Mouse (Mus musculus) stomach, postnatal 0 days (tissue): Measurements from ENCODE around the gene Ints12. TPM values are rescaled to one million over a fixed set of nuclear protein-coding genes. Genes with fewer than 3 reads are reported as not detected.

Experiments
- ATAC-seq: fragments of 200-750 bp; cut with Nextera tagmentation; 2 replicates; pipeline ENCODE4 v1.8.0; 2017; ENCODE audit not compliant: low FRiP score, low TSS enrichment
- DNase-seq: peaks from one replicate; pipeline ENCODE4 v3.0.0-alpha.2; 2016; ENCODE audit warnings: low spot score
- H3K27ac ChIP-seq: fragments of 300-500 bp; sonication (generic); replicated peaks from 2 replicates; pipeline ENCODE4 v1.5.1; 2014; ENCODE audit warnings: mild to moderate bottlenecking, control low read depth
- H3K27me3 ChIP-seq: fragments of 300-500 bp; sonication (generic); 2 replicates; pipeline ENCODE4 v1.6.1; 2014; ENCODE audit warnings: low read length; ENCODE audit not compliant: control insufficient read depth, insufficient read depth
- H3K36me3 ChIP-seq: fragments of 300-500 bp; sonication (generic); 2 replicates; pipeline ENCODE4 v1.6.1; 2014; ENCODE audit warnings: low read length, mixed read lengths; ENCODE audit not compliant: control insufficient read depth, insufficient read depth
- H3K4me1 ChIP-seq: fragments of 300-500 bp; sonication (generic); replicated peaks from 2 replicates; pipeline ENCODE4 v1.6.1; 2014; ENCODE audit warnings: antibody characterized with exemption; ENCODE audit not compliant: control insufficient read depth, insufficient read depth
- H3K4me2 ChIP-seq: fragments of 300-500 bp; sonication (generic); replicated peaks from 2 replicates; pipeline ENCODE4 v1.6.1; 2014; ENCODE audit warnings: low read depth, mild to moderate bottlenecking, control low read depth, moderate library complexity
- H3K4me3 ChIP-seq: fragments of 300-500 bp; sonication (generic); 2 replicates; pipeline ENCODE4 v1.5.1; 2014; ENCODE audit warnings: low read depth, low read length, control low read depth
- H3K9ac ChIP-seq: fragments of 300-500 bp; sonication (generic); 2 replicates; pipeline ENCODE4 v1.6.1; 2014; ENCODE audit warnings: mild to moderate bottlenecking, low read length, control low read depth, mixed read lengths
- H3K9me3 ChIP-seq: fragments of 300-500 bp; sonication (generic); 2 replicates; pipeline ENCODE4 v1.6.1; 2016; ENCODE audit warnings: low read length; ENCODE audit not compliant: control insufficient read depth
- CTCF ChIP-seq: IDR thresholded peaks from 2 replicates; pipeline ENCODE4 v1.5.1; 2016; ENCODE audit warnings: antibody characterized with exemption, low read depth, mild to moderate bottlenecking, moderate library complexity
- EP300 ChIP-seq: optimal IDR thresholded peaks from 2 replicates; pipeline ENCODE3; 2016; ENCODE audit warnings: antibody characterized with exemption
- WGBS: fragments of 180-500 bp; shearing (Covaris S2); extraction: QIAGEN DNeasy Blood & Tissue Kit; methylation state at CpG from one replicate; pipeline ENCODE4 v1.1.7; 2014; 5-methylcytosine and 5-hydroxymethylcytosine counted together
- polyA plus RNA-seq: library from polyadenylated mRNA; unstranded; fragments of >200 nt; fragmentation: Nextera tagmentation; extraction: Ambion mirVana; gene quantifications from 2 replicates; pipeline ENCODE4 v1.2.1, GENCODE M21; 2015

Gene Ints12
- polyA plus RNA-seq, 1 experiment from 2014 or later: 14.2 TPM

- no peaks in the 10 kb centered on the region for H3K9me3 ChIP-seq
- no peak for ATAC-seq
- WGBS: 88% methylated on average over 4 of the region's 4 CpGs
- H3K4me3 ChIP-seq: no peak overlapping the region
- H3K4me1 ChIP-seq: no peaks in the 10 kb centered on the region
- H3K27ac ChIP-seq: no peak overlapping the region
- no peak for TF ChIP-seq CTCF
- no peak for TF ChIP-seq EP300
- H3K9ac ChIP-seq: no peak overlapping the region
- no peaks in the 10 kb centered on the region for H3K27me3 ChIP-seq
- H3K4me2 ChIP-seq: no peak overlapping the region
- H3K36me3 ChIP-seq: peaks cover 12% of the 10 kb centered on the region
- no peak for DNase-seq
Observed at GRCm38 (mm10) chr3:133109844-133110243, 18.2 kb downstream of the Ints12 start.

- Histone ChIP-seq H3K4me2 (no peak overlapping the region), H3K9ac (no peak overlapping the region), H3K9me3 (no peaks in the 10 kb centered on the region), H3K4me3 (no peak overlapping the region), H3K4me1 (no peaks in the 10 kb centered on the region), H3K27me3 (no peaks in the 10 kb centered on the region), H3K36me3 (peaks cover 9% of the 10 kb centered on the region), H3K27ac (no peak overlapping the region)
- TF ChIP-seq EP300 (no peak), CTCF (peak; percentile 77)
- WGBS: 39% methylated on average over 2 of the region's 2 CpGs
- ATAC-seq: no peak
- peak; percentile 22 for DNase-seq
Observed at GRCm38 (mm10) chr3:133111741-133112140, 20.1 kb downstream of the Ints12 start.

GRCm38 (mm10) chr3:133113281-133113680 is 21.6 kb downstream of the Ints12 start:
- Histone ChIP-seq H3K4me1 (no peaks in the 10 kb centered on the region), H3K36me3 (0 out of 2 replicates have a peak, but pooled peaks cover 5% of the 10 kb centered on the region), H3K27me3 (no peaks in the 10 kb centered on the region), H3K4me3 (no peak overlapping the region), H3K4me2 (no peak overlapping the region), H3K9me3 (no peaks in the 10 kb centered on the region), H3K27ac (no peak overlapping the region), H3K9ac (no peak overlapping the region)
- no peak for TF ChIP-seq CTCF
- TF ChIP-seq EP300: no peak
- 41% methylated on average over 1 of the region's 1 CpGs for WGBS
- ATAC-seq (no peak), DNase-seq (no peak)

- no peak for ATAC-seq
- H3K4me1 ChIP-seq: no peaks in the 10 kb centered on the region
- H3K9me3 ChIP-seq: no peaks in the 10 kb centered on the region
- H3K4me2 ChIP-seq: no peak overlapping the region
- H3K9ac ChIP-seq: no peak overlapping the region
- 93% methylated on average over 5 of the region's 5 CpGs for WGBS
- H3K4me3 ChIP-seq: no peak overlapping the region
- no peak for TF ChIP-seq CTCF
- TF ChIP-seq EP300: no peak
- no peaks in the 10 kb centered on the region for H3K36me3 ChIP-seq
- no peaks in the 10 kb centered on the region for H3K27me3 ChIP-seq
- no peak overlapping the region for H3K27ac ChIP-seq
- DNase-seq: no peak
Observed at GRCm38 (mm10) chr3:133131372-133131771, 39.7 kb downstream of the Ints12 start.

- Histone ChIP-seq H3K4me3 (no peak overlapping the region), H3K4me1 (no peaks in the 10 kb centered on the region), H3K36me3 (no peaks in the 10 kb centered on the region), H3K9ac (no peak overlapping the region), H3K9me3 (no peaks in the 10 kb centered on the region), H3K4me2 (no peak overlapping the region), H3K27ac (no peak overlapping the region), H3K27me3 (no peaks in the 10 kb centered on the region)
- DNase-seq (no peak), ATAC-seq (no peak)
- TF ChIP-seq EP300 (no peak), CTCF (0 out of 2 replicates have a peak, but pooled peaks have one; percentile 7)
- 73% methylated on average over 8 of the region's 8 CpGs for WGBS
Observed at GRCm38 (mm10) chr3:133132611-133133010, 41.0 kb downstream of the Ints12 start.

GRCm38 (mm10) chr3:133141877-133142276 is 50.2 kb downstream of the Ints12 start:
- Histone ChIP-seq H3K36me3 (no peaks in the 10 kb centered on the region), H3K9me3 (no peaks in the 10 kb centered on the region), H3K27ac (no peak overlapping the region), H3K4me2 (no peak overlapping the region), H3K9ac (no peak overlapping the region), H3K27me3 (no peaks in the 10 kb centered on the region), H3K4me3 (no peak overlapping the region), H3K4me1 (no peaks in the 10 kb centered on the region)
- no peak for TF ChIP-seq EP300
- no peak for TF ChIP-seq CTCF
- DNase-seq (no peak), ATAC-seq (no peak)
- 88% methylated on average over 6 of the region's 6 CpGs for WGBS
